Mouse (Mus musculus) forebrain, embryonic 12.5 days (tissue): ENCODE results near the gene Defb45. TPM values are rescaled to one million over a fixed set of nuclear protein-coding genes. Genes with fewer than 3 reads are reported as not detected.

Experiments used
- ATAC-seq: fragments of 200-750 bp; cut with Nextera tagmentation; 2 replicates; pipeline ENCODE4 v1.8.0; 2017; ENCODE audit warnings: moderate TSS enrichment; ENCODE audit not compliant: low FRiP score
- H3K27ac ChIP-seq: fragments of 300-500 bp; sonication (generic); 2 replicates; pipeline ENCODE4 v1.5.1; 2016; ENCODE audit warnings: mild to moderate bottlenecking
- H3K27me3 ChIP-seq: fragments of 300-500 bp; sonication (generic); 2 replicates; pipeline ENCODE4 v1.6.1; 2016; ENCODE audit warnings: mild to moderate bottlenecking
- H3K36me3 ChIP-seq: fragments of 300-500 bp; sonication (generic); replicated peaks from 2 replicates; pipeline ENCODE4 v1.6.1; 2016; ENCODE audit warnings: mild to moderate bottlenecking
- H3K4me1 ChIP-seq: fragments of 300-500 bp; sonication (generic); 2 replicates; pipeline ENCODE4 v1.6.1; 2016
- H3K4me2 ChIP-seq: fragments of 300-500 bp; sonication (generic); 2 replicates; pipeline ENCODE4 v1.6.1; 2016; ENCODE audit warnings: mild to moderate bottlenecking, moderate library complexity
- H3K4me3 ChIP-seq: fragments of 300-500 bp; sonication (generic); replicated peaks from 2 replicates; pipeline ENCODE4 v1.5.1; 2016; ENCODE audit warnings: mild to moderate bottlenecking
- H3K9ac ChIP-seq: fragments of 300-500 bp; sonication (generic); 2 replicates; pipeline ENCODE4 v1.6.1; 2016; ENCODE audit warnings: mild to moderate bottlenecking
- H3K9me3 ChIP-seq: fragments of 300-500 bp; sonication (generic); 2 replicates; pipeline ENCODE4 v1.6.1; 2016
- WGBS: fragments of 180-500 bp; shearing (Covaris S2); methylation state at CpG from one replicate; pipeline ENCODE4 v1.1.7; 2016; 5-methylcytosine and 5-hydroxymethylcytosine counted together
- polyA plus RNA-seq: library from polyadenylated mRNA; unstranded; fragments of >200 nt; fragmentation: Nextera tagmentation; extraction: Ambion mirVana; gene quantifications from 2 replicates; pipeline ENCODE4 v1.2.1, GENCODE M21; 2016

The Defb45 gene
- polyA plus RNA-seq, 1 experiment from 2014 or later: not detected

- no peaks in the 10 kb centered on the region for H3K27me3 ChIP-seq
- 92% methylated on average over 6 of the region's 6 CpGs for WGBS
- no peak for ATAC-seq
Observed at GRCm38 (mm10) chr2:152600076-152600475, 877 bp upstream of the Defb45 start.

GRCm38 (mm10) chr2:152589021-152589420 lies 10.2 kb downstream of the Defb45 start:
- no peak overlapping the region for H3K4me3 ChIP-seq
- no peaks in the 10 kb centered on the region for H3K27me3 ChIP-seq
- WGBS: 33% methylated on average over 6 of the region's 6 CpGs
- peaks cover 7% of the 10 kb centered on the region; the same call in 1 of the 2 replicates for H3K4me1 ChIP-seq
- no peak overlapping the region for H3K4me2 ChIP-seq
- no peak overlapping the region for H3K9ac ChIP-seq
- no peak for ATAC-seq
- no peaks in the 10 kb centered on the region for H3K36me3 ChIP-seq
- no peak overlapping the region for H3K27ac ChIP-seq
- no peaks in the 10 kb centered on the region for H3K9me3 ChIP-seq

More at GRCm38 (mm10) chr2:152600076-152600475, 877 bp upstream of the Defb45 start:
- H3K27ac ChIP-seq: no peak overlapping the region
- no peak overlapping the region for H3K9ac ChIP-seq
- no peak overlapping the region for H3K4me2 ChIP-seq
- H3K9me3 ChIP-seq: no peaks in the 10 kb centered on the region
- no peak overlapping the region for H3K4me3 ChIP-seq
- H3K36me3 ChIP-seq: no peaks in the 10 kb centered on the region
- no peaks in the 10 kb centered on the region for H3K4me1 ChIP-seq

GRCm38 (mm10) chr2:152588450-152588849 lies 10.7 kb downstream of the Defb45 start:
- Histone ChIP-seq H3K27ac (no peak overlapping the region), H3K36me3 (no peaks in the 10 kb centered on the region), H3K4me2 (no peak overlapping the region), H3K9ac (no peak overlapping the region), H3K4me1 (peaks cover 7% of the 10 kb centered on the region; the same call in 1 of the 2 replicates), H3K4me3 (no peak overlapping the region), H3K27me3 (no peaks in the 10 kb centered on the region), H3K9me3 (no peaks in the 10 kb centered on the region)
- 39% methylated on average over 2 of the region's 2 CpGs for WGBS
- ATAC-seq: no peak

GRCm38 (mm10) chr2:152586926-152587560 lies 12.2 kb downstream of the Defb45 start:
- Histone ChIP-seq H3K9me3 (no peaks in the 10 kb centered on the region), H3K4me2 (no peak overlapping the region), H3K36me3 (no peaks in the 10 kb centered on the region), H3K4me1 (peaks cover 7% of the 10 kb centered on the region; the same call in 1 of the 2 replicates), H3K4me3 (no peak overlapping the region), H3K27me3 (no peaks in the 10 kb centered on the region), H3K27ac (no peak overlapping the region), H3K9ac (no peak overlapping the region)
- no peak for ATAC-seq
- 81% methylated on average over 4 of the region's 4 CpGs for WGBS

GRCm38 (mm10) chr2:152580612-152581011 lies 18.6 kb downstream of the Defb45 start:
- no peak overlapping the region for H3K4me2 ChIP-seq
- no peaks in the 10 kb centered on the region for H3K4me1 ChIP-seq
- WGBS: 88% methylated on average over 11 of the region's 11 CpGs

GRCm38 (mm10) chr2:152580107-152580506 lies 19.1 kb downstream of the Defb45 start, which contains the start of gene Defb19:
Defb19 (minus strand) TSS chr2:152580312.
- no peaks in the 10 kb centered on the region for H3K27me3 ChIP-seq
- no peak within 1 kb of the TSS for H3K9ac ChIP-seq
- H3K4me2 ChIP-seq: no peak within 1 kb of the TSS
- H3K9me3 ChIP-seq: no peaks in the 10 kb centered on the region
- no peak within 1 kb of the TSS for H3K27ac ChIP-seq
- no peak within 1 kb of the TSS for H3K4me3 ChIP-seq
- H3K4me1 ChIP-seq: no peaks in the 10 kb centered on the region
- H3K36me3 ChIP-seq: no peaks in the 10 kb centered on the region
- WGBS: 70% methylated on average over 7 of the region's 7 CpGs
- no peak for ATAC-seq

More at GRCm38 (mm10) chr2:152580612-152581011, 18.6 kb downstream of the Defb45 start:
- no peak overlapping the region for H3K9ac ChIP-seq
- H3K27ac ChIP-seq: no peak overlapping the region
- no peak for ATAC-seq
- H3K27me3 ChIP-seq: no peaks in the 10 kb centered on the region
- H3K4me3 ChIP-seq: no peak overlapping the region
- no peaks in the 10 kb centered on the region for H3K36me3 ChIP-seq
- H3K9me3 ChIP-seq: no peaks in the 10 kb centered on the region

GRCm38 (mm10) chr2:152573484-152573883 lies 25.7 kb downstream of the Defb45 start:
- Histone ChIP-seq H3K27ac (no peak overlapping the region), H3K4me2 (no peak overlapping the region), H3K4me1 (no peaks in the 10 kb centered on the region), H3K9me3 (no peaks in the 10 kb centered on the region), H3K9ac (no peak overlapping the region), H3K36me3 (no peaks in the 10 kb centered on the region), H3K27me3 (no peaks in the 10 kb centered on the region), H3K4me3 (no peak overlapping the region)
- 91% methylated on average over 8 of the region's 8 CpGs for WGBS
- ATAC-seq: no peak

- WGBS: 63% methylated on average over 11 of the region's 11 CpGs
- no peaks in the 10 kb centered on the region for H3K4me1 ChIP-seq
- no peak for ATAC-seq
- H3K4me2 ChIP-seq: no peak within 1 kb of the TSS
- no peak within 1 kb of the TSS for H3K4me3 ChIP-seq
- H3K9me3 ChIP-seq: no peaks in the 10 kb centered on the region
- no peaks in the 10 kb centered on the region for H3K27me3 ChIP-seq
- no peak within 1 kb of the TSS for H3K27ac ChIP-seq
- no peak within 1 kb of the TSS for H3K9ac ChIP-seq
- H3K36me3 ChIP-seq: no peaks in the 10 kb centered on the region
Observed at GRCm38 (mm10) chr2:152572114-152572794, 26.9 kb downstream of the Defb45 start, which contains the start of gene Defb21. Defb21 (plus strand) TSS chr2:152572744.

- Histone ChIP-seq H3K27me3 (no peaks in the 10 kb centered on the region), H3K4me3 (no peak overlapping the region), H3K36me3 (no peaks in the 10 kb centered on the region), H3K4me1 (no peaks in the 10 kb centered on the region), H3K9ac (no peak overlapping the region), H3K9me3 (no peaks in the 10 kb centered on the region), H3K27ac (no peak overlapping the region), H3K4me2 (no peak overlapping the region)
- 84% methylated on average over 6 of the region's 6 CpGs for WGBS
- ATAC-seq: no peak
Observed at GRCm38 (mm10) chr2:152570313-152570712, 28.9 kb downstream of the Defb45 start.

GRCm38 (mm10) chr2:152569881-152570280 lies 29.3 kb downstream of the Defb45 start:
- WGBS: 85% methylated on average over 4 of the region's 4 CpGs
- H3K36me3 ChIP-seq: no peaks in the 10 kb centered on the region
- H3K4me2 ChIP-seq: no peak overlapping the region
- no peaks in the 10 kb centered on the region for H3K9me3 ChIP-seq
- no peaks in the 10 kb centered on the region for H3K4me1 ChIP-seq
- no peak overlapping the region for H3K4me3 ChIP-seq
- no peak overlapping the region for H3K27ac ChIP-seq
- H3K27me3 ChIP-seq: no peaks in the 10 kb centered on the region
- ATAC-seq: no peak
- H3K9ac ChIP-seq: no peak overlapping the region

DNA sequence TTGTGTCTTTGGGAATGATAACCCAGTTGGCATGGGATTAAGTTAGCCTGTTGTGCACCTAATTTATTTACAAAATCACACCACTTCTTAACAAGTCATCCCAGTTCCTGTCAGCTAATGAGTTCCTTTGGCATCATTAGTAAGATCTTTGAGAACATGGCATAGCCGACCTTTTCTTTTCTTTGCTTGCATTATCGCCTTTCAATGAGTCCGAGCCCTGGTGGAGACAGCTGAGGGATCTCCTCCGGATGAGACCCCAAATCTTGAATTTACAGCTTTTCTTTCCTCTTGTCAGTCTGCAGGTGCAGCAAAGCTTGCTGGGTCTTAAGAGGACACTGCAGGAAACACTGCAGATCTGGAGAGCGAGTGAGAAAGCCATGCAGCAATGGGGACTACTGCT lies 30.2 kb downstream of the Defb45 start, which contains the start of gene Gm17416:
TSS of gene Gm17416 (plus strand) at position 301 of the 400 bp plus-strand sequence.
- Histone ChIP-seq H3K4me3 (no peak within 1 kb of the TSS), H3K9me3 (no peaks in the 10 kb centered on the region), H3K4me1 (no peaks in the 10 kb centered on the region), H3K27me3 (no peaks in the 10 kb centered on the region), H3K27ac (no peak within 1 kb of the TSS), H3K4me2 (no peak within 1 kb of the TSS), H3K36me3 (no peaks in the 10 kb centered on the region), H3K9ac (no peak within 1 kb of the TSS)
- ATAC-seq: no peak
- WGBS: 82% methylated on average over 5 of the region's 5 CpGs

DNA sequence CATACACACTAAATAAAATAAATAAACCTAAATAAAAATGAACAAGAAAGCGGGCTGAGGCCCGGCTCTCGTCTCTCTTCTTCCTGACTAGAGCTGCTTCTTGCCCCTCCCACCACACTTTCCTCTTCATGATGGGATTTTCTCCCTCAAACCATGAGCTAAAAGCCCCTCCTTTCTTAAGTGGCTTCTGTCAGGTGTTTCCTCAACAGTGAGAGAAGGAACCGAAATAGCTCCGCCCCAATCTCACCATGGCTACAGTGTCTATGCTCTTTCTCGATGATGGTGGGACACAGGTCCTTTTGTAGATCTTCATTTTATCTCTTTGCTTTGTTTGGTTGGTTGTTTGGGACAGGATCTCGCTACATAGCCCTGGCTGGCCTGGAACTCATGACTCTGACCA lies 42.5 kb downstream of the Defb45 start:
- H3K36me3 ChIP-seq: no peaks in the 10 kb centered on the region
- H3K4me1 ChIP-seq: 0 out of 2 replicates have a peak, but pooled peaks cover 5% of the 10 kb centered on the region
- H3K27me3 ChIP-seq: no peaks in the 10 kb centered on the region
- H3K27ac ChIP-seq: no peak overlapping the region
- H3K4me3 ChIP-seq: no peak overlapping the region
- H3K4me2 ChIP-seq: no peak overlapping the region
- H3K9me3 ChIP-seq: no peaks in the 10 kb centered on the region
- 93% methylated on average over 7 of the region's 7 CpGs for WGBS
- no peak for ATAC-seq
- H3K9ac ChIP-seq: no peak overlapping the region
